Mouse (Mus musculus): Measurements from ENCODE around the gene Hnf1a.

The Hnf1a gene

GRCm38 (mm10) chr5:114970824-114971227 lies at the start of gene Hnf1a:
Hnf1a (minus strand) TSS chr5:114971094.
- no peak for DNase-seq

GRCm38 (mm10) chr5:115018813-115019212 lies 47.9 kb upstream of the Hnf1a start:
- no peak for DNase-seq

GRCm38 (mm10) chr5:115018270-115018669 lies 47.4 kb upstream of the Hnf1a start:
- DNase-seq, result no peak

- no peak for DNase-seq
These were observed 44.2 kb upstream of the Hnf1a start for GRCm38 (mm10) chr5:115015121-115015520.

- DNase-seq, result no peak
These were observed 43.7 kb upstream of the Hnf1a start for GRCm38 (mm10) chr5:115014570-115014969.

GRCm38 (mm10) chr5:115013436-115013835 lies 42.5 kb upstream of the Hnf1a start:
- DNase-seq, result no peak

- DNase-seq, result peak; percentile 63
These were observed 40.8 kb upstream of the Hnf1a start for GRCm38 (mm10) chr5:115011519-115012261.

- DNase-seq, result no peak
These were observed 40.3 kb upstream of the Hnf1a start for GRCm38 (mm10) chr5:115011217-115011518.

- DNase-seq, result peak; percentile 94
These were observed 39.8 kb upstream of the Hnf1a start, which contains the start of gene Sppl3 for GRCm38 (mm10) chr5:115010577-115011216. Sppl3 (plus strand) TSS chr5:115011137.

- no peak for DNase-seq
These were observed 39.1 kb upstream of the Hnf1a start for GRCm38 (mm10) chr5:115009961-115010360.

GRCm38 (mm10) chr5:115009143-115009542 lies 38.2 kb upstream of the Hnf1a start:
- DNase-seq, result no peak

- no peak for DNase-seq
These were observed 37.4 kb upstream of the Hnf1a start for GRCm38 (mm10) chr5:115008307-115008706.

- no peak for DNase-seq
These were observed 36.9 kb upstream of the Hnf1a start for GRCm38 (mm10) chr5:115007768-115008167.

GRCm38 (mm10) chr5:115003224-115003873 lies 32.5 kb upstream of the Hnf1a start:
- DNase-seq, result no peak

GRCm38 (mm10) chr5:115002781-115003180 lies 31.9 kb upstream of the Hnf1a start:
- no peak for DNase-seq

- DNase-seq, result no peak
These were observed 30.6 kb upstream of the Hnf1a start for GRCm38 (mm10) chr5:115001464-115001863.

- DNase-seq, result no peak
These were observed 29.6 kb upstream of the Hnf1a start for GRCm38 (mm10) chr5:115000503-115000902.

- DNase-seq, result no peak
These were observed 26.4 kb upstream of the Hnf1a start for GRCm38 (mm10) chr5:114997327-114997726.

- DNase-seq, result no peak
These were observed 25.6 kb upstream of the Hnf1a start for GRCm38 (mm10) chr5:114996447-114996846.

GRCm38 (mm10) chr5:114985074-114985473 lies 14.2 kb upstream of the Hnf1a start:
- DNase-seq, result no peak

- DNase-seq, result no peak
These were observed 11.1 kb upstream of the Hnf1a start for GRCm38 (mm10) chr5:114982001-114982400.

- no peak for DNase-seq
These were observed 9.3 kb upstream of the Hnf1a start for GRCm38 (mm10) chr5:114980122-114980748.

- DNase-seq, result peak; percentile 75
These were observed 8.6 kb upstream of the Hnf1a start for GRCm38 (mm10) chr5:114979250-114980121.

Data from right cerebral cortex, postnatal 25 days (tissue).